Mouse (Mus musculus) MEL (cell line): ENCODE results near the gene Rnf144b. TPM values are rescaled to one million over a fixed set of nuclear protein-coding genes. Genes with fewer than 3 reads are reported as not detected.

Source experiments
- DNase-seq: peaks from one replicate; pipeline ENCODE4 v3.0.0; 2011; ENCODE audit warnings: low read depth, low spot score
- H3K27ac ChIP-seq: 2 replicates; pipeline ENCODE4 v1.5.1; 2012; ENCODE audit warnings: low read depth, mild to moderate bottlenecking, control low read depth, low read length, moderate library complexity; ENCODE audit not compliant: control insufficient read depth
- H3K27me3 ChIP-seq, 2 experiments: fragments of 150-350 bp in 1 of 2; sonication (generic) in 1 of 2; 2 replicates each; pipeline ENCODE4 v1.6.1; 2012; ENCODE audit warnings: low read length in 2 of 2, mild to moderate bottlenecking in 2 of 2, improper control_type of control experiment in 1 of 2, moderate library complexity in 1 of 2; ENCODE audit not compliant: insufficient read depth in 2 of 2, control insufficient read depth in 1 of 2
- H3K36me3 ChIP-seq, 2 experiments: 2 replicates each; pipeline ENCODE4 v1.6.1; 2012 to 2014; ENCODE audit warnings: low read length in 2 of 2, improper control_type of control experiment in 1 of 2, inconsistent platforms in 1 of 2, mild to moderate bottlenecking in 1 of 2; ENCODE audit not compliant: insufficient read depth in 2 of 2, control insufficient read depth in 1 of 2
- H3K4me1 ChIP-seq, 2 experiments: fragments of 150-350 bp in 1 of 2; sonication (generic) in 1 of 2; 2 replicates each; pipeline ENCODE4 v1.6.1; 2012; ENCODE audit warnings: low read length in 2 of 2, improper control_type of control experiment in 1 of 2, mild to moderate bottlenecking in 1 of 2; ENCODE audit not compliant: insufficient read depth in 2 of 2, control insufficient read depth in 1 of 2
- H3K4me3 ChIP-seq, 2 experiments: fragments of 150-350 bp in 1 of 2; sonication (generic) in 1 of 2; 2 replicates each; pipeline ENCODE4 v1.5.1; 2012; ENCODE audit warnings: low read depth in 2 of 2, low read length in 2 of 2, mild to moderate bottlenecking in 2 of 2, moderate library complexity in 2 of 2, control low read depth in 1 of 2, improper control_type of control experiment in 1 of 2; ENCODE audit not compliant: control insufficient read depth in 1 of 2, insufficient read depth in 1 of 2
- H3K79me2 ChIP-seq: 2 replicates; pipeline ENCODE4 v1.6.1; 2012; ENCODE audit warnings: mild to moderate bottlenecking, low read length, moderate library complexity; ENCODE audit not compliant: control insufficient read depth, poor library complexity, insufficient read depth
- H3K9ac ChIP-seq: 2 replicates; pipeline ENCODE4 v1.6.1; 2012; ENCODE audit warnings: low read depth, mild to moderate bottlenecking, control low read depth, low read length, moderate library complexity; ENCODE audit not compliant: control insufficient read depth, poor library complexity, severe bottlenecking
- H3K9me3 ChIP-seq: fragments of 150-350 bp; sonication (generic); replicated peaks from 2 replicates; pipeline ENCODE4 v1.6.1; 2012; ENCODE audit warnings: mild to moderate bottlenecking, low read length, improper control_type of control experiment, moderate library complexity; ENCODE audit not compliant: insufficient read depth
- BHLHE40 ChIP-seq: IDR thresholded peaks from 2 replicates; pipeline ENCODE4 v1.6.1; 2012; ENCODE audit warnings: low read depth, mild to moderate bottlenecking, inconsistent platforms, low read length, improper control_type of control experiment, borderline replicate concordance
- CHD1 ChIP-seq: IDR thresholded peaks from 2 replicates; pipeline ENCODE4 v1.6.1; 2012; ENCODE audit warnings: low read depth, mild to moderate bottlenecking, inconsistent platforms, low read length, improper control_type of control experiment
- CHD2 ChIP-seq: IDR thresholded peaks from 2 replicates; pipeline ENCODE4 v1.6.1; 2011; ENCODE audit warnings: low read length, improper control_type of control experiment
- CTCF ChIP-seq, 3 experiments: IDR thresholded peaks in 2 of 3; conservative IDR thresholded peaks in 1 of 3; 2 replicates each; pipeline ENCODE4 v1.5.1; 2011 to 2012; ENCODE audit warnings: low read length in 3 of 3, low read depth in 2 of 3, mild to moderate bottlenecking in 2 of 3, improper control_type of control experiment in 1 of 3, inconsistent platforms in 1 of 3, mixed read lengths in 1 of 3, moderate library complexity in 1 of 3; ENCODE audit not compliant: control insufficient read depth in 1 of 3, insufficient read depth in 1 of 3, poor library complexity in 1 of 3, severe bottlenecking in 1 of 3
- E2F4 ChIP-seq: IDR thresholded peaks from 2 replicates; pipeline ENCODE4 v1.6.1; 2011; ENCODE audit warnings: low read depth, low read length, improper control_type of control experiment, borderline replicate concordance
- ELF1 ChIP-seq: IDR thresholded peaks from 2 replicates; pipeline ENCODE4 v1.6.1; 2014; ENCODE audit warnings: low read depth, mild to moderate bottlenecking, inconsistent platforms, low read length, improper control_type of control experiment, moderate library complexity
- EP300 ChIP-seq, 2 experiments: IDR thresholded peaks; 2 replicates each; pipeline ENCODE4 v1.6.1; 2011; ENCODE audit warnings: improper control_type of control experiment in 2 of 2, low read length in 2 of 2, low read depth in 1 of 2, mild to moderate bottlenecking in 1 of 2
- GABPA ChIP-seq: IDR thresholded peaks from 2 replicates; pipeline ENCODE4 v1.6.1; 2012; ENCODE audit warnings: low read depth, mild to moderate bottlenecking, inconsistent platforms, low read length, improper control_type of control experiment, moderate library complexity
- GATA1 ChIP-seq: IDR thresholded peaks from 2 replicates; pipeline ENCODE4 v1.6.1; 2011; ENCODE audit warnings: low read depth, low read length, improper control_type of control experiment
- KAT2A ChIP-seq: conservative IDR thresholded peaks from 2 replicates; pipeline ENCODE4 v1.6.1; 2012; ENCODE audit warnings: low read depth, low read length, improper control_type of control experiment, inconsistent platforms
- MAFK ChIP-seq: IDR thresholded peaks from 2 replicates; pipeline ENCODE4 v1.6.1; 2011; ENCODE audit warnings: low read depth, mild to moderate bottlenecking, low read length, improper control_type of control experiment, borderline replicate concordance
- MAX ChIP-seq: IDR thresholded peaks from 2 replicates; pipeline ENCODE4 v1.6.1; 2011; ENCODE audit warnings: low read length, improper control_type of control experiment
- MAZ ChIP-seq: IDR thresholded peaks from 2 replicates; pipeline ENCODE4 v1.6.1; 2012; ENCODE audit warnings: low read depth, mild to moderate bottlenecking, inconsistent platforms, low read length, improper control_type of control experiment
- MEF2A ChIP-seq: IDR thresholded peaks from 2 replicates; pipeline ENCODE4 v1.6.1; 2014; ENCODE audit warnings: low read depth, mild to moderate bottlenecking, inconsistent platforms, low read length, improper control_type of control experiment; ENCODE audit not compliant: poor library complexity, insufficient replicate concordance, severe bottlenecking; ENCODE audit errors: extremely low read depth
- MXI1 ChIP-seq: IDR thresholded peaks from 2 replicates; pipeline ENCODE4 v1.6.1; 2011; ENCODE audit warnings: mild to moderate bottlenecking, low read depth, low read length, improper control_type of control experiment
- MYB ChIP-seq: IDR thresholded peaks from 2 replicates; pipeline ENCODE4 v1.6.1; 2011; ENCODE audit warnings: mild to moderate bottlenecking, low read depth, low read length, improper control_type of control experiment
- MYC ChIP-seq: IDR thresholded peaks from 2 replicates; pipeline ENCODE4 v1.6.1; 2011; ENCODE audit warnings: low read depth, mild to moderate bottlenecking, low read length, improper control_type of control experiment, moderate library complexity
- NELFE ChIP-seq: IDR thresholded peaks from 2 replicates; pipeline ENCODE4 v1.6.1; 2011; ENCODE audit warnings: low read depth, low read length, improper control_type of control experiment
- NRF1 ChIP-seq: IDR thresholded peaks from 2 replicates; pipeline ENCODE4 v1.6.1; 2014; ENCODE audit warnings: low read depth, mild to moderate bottlenecking, inconsistent platforms, low read length, improper control_type of control experiment, moderate library complexity; ENCODE audit not compliant: poor library complexity, insufficient read depth, severe bottlenecking
- POLR2AphosphoS5 ChIP-seq: IDR thresholded peaks from 2 replicates; pipeline ENCODE4 v1.6.1; 2012; ENCODE audit warnings: low read depth, borderline replicate concordance, mild to moderate bottlenecking, inconsistent platforms, low read length, moderate library complexity, mixed read lengths
- RAD21 ChIP-seq: IDR thresholded peaks from 2 replicates; pipeline ENCODE4 v1.6.1; 2011; ENCODE audit warnings: mild to moderate bottlenecking, low read depth, low read length, improper control_type of control experiment
- SIN3A ChIP-seq: IDR thresholded peaks from 2 replicates; pipeline ENCODE4 v1.6.1; 2012; ENCODE audit warnings: low read length, improper control_type of control experiment, inconsistent platforms
- TAL1 ChIP-seq: IDR thresholded peaks from 2 replicates; pipeline ENCODE4 v1.6.1; 2012; ENCODE audit warnings: mild to moderate bottlenecking, inconsistent platforms, low read length, moderate library complexity, mixed read lengths
- UBTF ChIP-seq: IDR thresholded peaks from 2 replicates; pipeline ENCODE4 v1.6.1; 2012; ENCODE audit warnings: low read depth, mild to moderate bottlenecking, inconsistent platforms, low read length, improper control_type of control experiment, moderate library complexity, borderline replicate concordance; ENCODE audit not compliant: insufficient read depth
- USF2 ChIP-seq, 2 experiments: IDR thresholded peaks; 2 replicates each; pipeline ENCODE4 v1.6.1; 2011 to 2012; ENCODE audit warnings: improper control_type of control experiment in 2 of 2, low read length in 2 of 2, borderline replicate concordance in 1 of 2, inconsistent platforms in 1 of 2, low read depth in 1 of 2, mild to moderate bottlenecking in 1 of 2; ENCODE audit not compliant: insufficient read depth in 1 of 2
- ZC3H11A ChIP-seq: IDR thresholded peaks from 2 replicates; pipeline ENCODE4 v1.6.1; 2012; ENCODE audit warnings: low read depth, mild to moderate bottlenecking, inconsistent platforms, low read length, improper control_type of control experiment
- ZKSCAN1 ChIP-seq: IDR thresholded peaks from 2 replicates; pipeline ENCODE4 v1.6.1; 2012; ENCODE audit warnings: low read depth, mild to moderate bottlenecking, inconsistent platforms, low read length, improper control_type of control experiment, moderate library complexity
- ZMIZ1 ChIP-seq: IDR thresholded peaks from 2 replicates; pipeline ENCODE4 v1.6.1; 2012; ENCODE audit warnings: low read depth, mild to moderate bottlenecking, inconsistent platforms, low read length, improper control_type of control experiment, moderate library complexity
- ZNF384 ChIP-seq: IDR thresholded peaks from 2 replicates; pipeline ENCODE4 v1.6.1; 2012; ENCODE audit warnings: low read depth, mild to moderate bottlenecking, inconsistent platforms, low read length, improper control_type of control experiment
- polyA plus RNA-seq, 2 experiments: library from polyadenylated mRNA; stranded (reverse) in 1 of 2; unstranded in 1 of 2; fragments of >175 nt in 1 of 2; fragments of >200 nt in 1 of 2; gene quantifications; 2 replicates each; pipeline versions ENCODE4 v1.2.1 to v1.2.4; 2012; ENCODE audit warnings: low replicate concordance in 2 of 2, low read depth in 1 of 2; ENCODE audit not compliant: insufficient read length in 2 of 2, insufficient read depth in 1 of 2, missing spikeins in 1 of 2
- total RNA-seq: library from RNA; depleted of rRNA; stranded (reverse); fragments of 300-350 nt; gene quantifications from 2 replicates; pipeline ENCODE4 v1.2.3, GENCODE M21; 2012

Gene Rnf144b
- total and polyA plus RNA-seq, 3 experiments = not detected

DNA sequence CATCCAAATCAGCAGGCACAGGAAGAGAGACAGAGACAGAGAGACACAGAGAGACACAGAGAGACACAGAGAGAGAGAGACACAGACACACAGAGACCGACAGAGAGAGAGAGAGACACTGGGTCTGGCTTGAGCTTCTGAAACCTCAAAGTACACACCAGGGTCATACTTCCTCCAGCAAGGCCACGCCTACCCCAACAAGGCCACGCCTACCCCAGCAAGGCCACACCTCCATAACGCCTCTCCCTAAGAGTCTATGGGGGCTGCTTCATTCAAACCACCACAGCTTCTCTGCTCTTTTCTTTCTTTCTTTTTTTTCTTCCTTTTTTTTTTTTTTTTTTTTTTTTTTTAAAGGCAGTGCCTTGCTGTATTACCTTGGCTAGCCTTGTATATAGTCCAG lies 88.0 kb downstream of the Rnf144b start:
- Histone ChIP-seq H3K4me1 (no peaks in the 10 kb centered on the region), H3K27me3 (no peaks in the 10 kb centered on the region), H3K4me3 (no peak overlapping the region), H3K79me2 (no peaks in the 10 kb centered on the region), H3K9me3 (no peaks in the 10 kb centered on the region), H3K9ac (no peak overlapping the region), H3K36me3 (no peaks in the 10 kb centered on the region), H3K27ac (no peak overlapping the region)
- no peak for TF ChIP-seq KAT2A
- TF ChIP-seq POLR2AphosphoS5 = no peak
- TF ChIP-seq GATA1 = no peak
- no peak for TF ChIP-seq BHLHE40
- TF ChIP-seq MYB = no peak
- TF ChIP-seq UBTF = no peak
- TF ChIP-seq CHD1 = no peak
- TF ChIP-seq EP300 (IDR thresholded peaks at IDR 0.05; ENCODE audit: low read depth in 1 of 2, low read length in 2 of 2) = no peak
- no peak for TF ChIP-seq CTCF (IDR thresholded peaks at IDR 0.05 in 2 of 3, conservative IDR thresholded peaks at IDR 0.05 in 1 of 3; ENCODE audit: control insufficient read depth in 1 of 3, insufficient read depth in 1 of 3, low read depth in 2 of 3, low read length in 3 of 3, poor library complexity in 1 of 3, severe bottlenecking in 1 of 3)
- TF ChIP-seq MAX = no peak
- no peak for TF ChIP-seq MAFK
- no peak for TF ChIP-seq MEF2A
- no peak for TF ChIP-seq MYC
- TF ChIP-seq NELFE = no peak
- TF ChIP-seq ZNF384 = no peak
- TF ChIP-seq CHD2 = no peak
- TF ChIP-seq ZKSCAN1 = no peak
- TF ChIP-seq SIN3A = no peak
- no peak for TF ChIP-seq ELF1
- DNase-seq = peak; percentile 5

DNA sequence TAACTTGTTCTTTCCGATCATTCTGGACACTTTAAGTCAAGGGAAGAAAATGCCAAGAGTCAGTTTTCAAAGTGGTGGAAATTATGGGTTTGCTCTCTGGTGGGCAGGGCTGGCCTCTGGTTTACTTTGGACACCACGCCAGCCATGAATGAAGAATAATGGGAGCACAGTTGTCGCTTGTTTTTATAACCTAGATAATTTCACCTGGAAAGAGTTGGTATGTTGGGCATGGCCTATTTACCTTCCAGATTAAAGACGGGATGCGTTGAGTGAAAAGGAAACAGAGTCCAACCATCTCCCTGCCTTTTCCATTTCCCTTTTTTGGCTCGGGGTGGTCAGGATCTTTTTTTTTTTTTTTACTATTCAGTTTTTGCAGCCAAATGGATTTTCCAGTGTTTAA lies 88.5 kb downstream of the Rnf144b start:
- H3K4me3 ChIP-seq = no peak overlapping the region
- H3K36me3 ChIP-seq = no peaks in the 10 kb centered on the region
- H3K79me2 ChIP-seq = no peaks in the 10 kb centered on the region
- TF ChIP-seq MXI1 (no peak), MYB (no peak), MAX (no peak), E2F4 (no peak), ZKSCAN1 (no peak), POLR2AphosphoS5 (no peak), RAD21 (no peak), GATA1 (no peak), SIN3A (no peak), NRF1 (no peak), GABPA (no peak), ZC3H11A (no peak), MAZ (no peak), ZMIZ1 (no peak), ELF1 (no peak), KAT2A (no peak), CHD1 (no peak), USF2 (IDR thresholded peaks at IDR 0.05; ENCODE audit: borderline replicate concordance in 1 of 2, insufficient read depth in 1 of 2, low read depth in 1 of 2, low read length in 2 of 2) (no peak), TAL1 (no peak)
- no peak overlapping the region for H3K9ac ChIP-seq
- no peaks in the 10 kb centered on the region for H3K4me1 ChIP-seq
- no peaks in the 10 kb centered on the region for H3K27me3 ChIP-seq
- no peak overlapping the region for H3K27ac ChIP-seq
- H3K9me3 ChIP-seq = no peaks in the 10 kb centered on the region
- no peak for DNase-seq
